Mouse (Mus musculus): Measurements from ENCODE around the gene Dab2ip.

The Dab2ip gene

GRCm38 (mm10) chr2:35654795-35655194 lies 96.7 kb downstream of the Dab2ip start:
- no peak for DNase-seq (ENCODE audit: low spot score in 2 of 2)

DNA sequence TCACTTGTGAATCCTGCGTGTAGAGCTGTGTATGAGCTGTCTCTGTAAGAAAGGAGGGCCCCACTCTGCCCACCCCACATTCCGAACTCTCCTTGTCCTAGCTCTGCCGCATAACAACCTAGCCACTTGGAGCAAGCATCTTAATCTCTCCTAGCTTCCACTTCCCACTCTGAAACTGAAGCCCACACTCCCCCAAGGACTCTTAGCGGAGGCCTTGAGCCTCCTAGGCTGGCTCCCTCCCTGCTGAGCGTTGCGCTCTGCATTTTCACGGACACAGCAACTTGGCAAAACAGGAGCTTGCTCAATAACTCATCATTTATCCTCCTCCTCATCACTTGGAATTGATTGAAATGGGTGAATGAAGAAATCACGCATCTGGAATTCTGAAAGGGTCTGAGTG lies 97.9 kb downstream of the Dab2ip start:
- no peak for DNase-seq (ENCODE audit: low spot score in 2 of 2)

- DNase-seq (ENCODE audit: low spot score in 2 of 2), result no peak
These were observed 100.2 kb downstream of the Dab2ip start for GRCm38 (mm10) chr2:35658311-35658710.

DNA sequence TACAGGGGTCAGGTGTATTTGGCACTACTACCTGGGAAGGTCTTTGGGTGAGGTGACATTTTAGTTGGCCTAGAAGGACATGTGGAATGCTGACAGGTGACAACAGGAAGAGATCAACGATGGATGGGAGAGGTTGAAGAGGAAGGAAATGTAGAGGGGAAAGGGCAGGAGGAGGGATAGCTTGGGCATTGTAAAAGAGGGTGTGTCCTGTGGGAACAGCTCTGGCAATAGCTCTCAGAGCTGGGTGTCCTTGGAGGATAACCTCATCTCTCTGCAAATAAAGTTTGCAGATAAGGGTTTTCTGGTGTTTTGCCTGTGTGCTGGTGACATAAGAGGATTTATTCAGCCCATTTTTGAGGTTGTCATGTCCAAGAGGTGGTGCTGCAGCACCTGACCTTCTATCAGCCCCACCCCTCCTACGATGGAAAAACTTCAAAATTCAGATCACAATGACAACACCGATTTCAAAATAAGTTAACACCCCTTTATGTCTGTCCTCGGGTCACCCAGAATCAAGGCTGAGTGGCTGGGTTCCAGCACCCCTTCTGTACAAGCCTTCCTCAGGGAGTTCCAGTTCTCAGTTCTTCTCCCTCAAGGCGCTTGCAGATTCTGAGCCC lies 101.6 kb downstream of the Dab2ip start:
- no peak for DNase-seq (ENCODE audit: low spot score in 2 of 2)

GRCm38 (mm10) chr2:35660953-35661374 lies 102.9 kb downstream of the Dab2ip start:
- peak; percentile 54 to 55 for DNase-seq (ENCODE audit: low spot score in 2 of 2)

- peak in 1 of 2 experiments; percentile 35 for DNase-seq (ENCODE audit: low spot score in 2 of 2)
These were observed 103.5 kb downstream of the Dab2ip start for GRCm38 (mm10) chr2:35661454-35662000.

DNA sequence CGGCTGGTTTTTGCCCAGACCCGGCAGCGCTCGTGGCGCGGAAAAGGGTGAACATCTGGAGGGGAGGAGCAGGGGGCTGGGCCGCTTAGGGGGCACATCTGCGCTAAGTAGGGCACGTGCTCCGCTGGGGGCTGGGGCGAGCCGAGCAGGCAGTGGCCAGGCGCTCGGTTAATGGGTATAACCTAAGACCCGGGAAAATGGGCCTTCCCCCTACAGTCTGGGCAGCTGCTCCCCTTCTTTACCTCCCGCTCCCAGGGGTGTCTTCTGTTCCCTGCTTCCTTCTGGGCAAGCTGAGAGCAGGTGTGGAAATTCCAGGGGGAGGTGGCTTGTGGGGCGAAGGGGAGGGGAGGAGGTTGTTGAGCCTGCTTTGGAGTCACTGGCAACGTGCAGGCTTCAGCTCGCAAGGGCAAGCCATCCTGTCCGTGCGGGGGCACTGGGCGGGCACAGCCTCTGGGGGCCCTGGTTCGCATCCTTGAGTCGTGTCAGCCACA lies 104.0 kb downstream of the Dab2ip start:
- no peak for DNase-seq (ENCODE audit: low spot score in 2 of 2)

- DNase-seq (ENCODE audit: low spot score in 2 of 2), result no peak
These were observed 104.9 kb downstream of the Dab2ip start for GRCm38 (mm10) chr2:35662738-35663550.

- DNase-seq (ENCODE audit: low spot score in 2 of 2), result no peak
These were observed 109.7 kb downstream of the Dab2ip start for GRCm38 (mm10) chr2:35667746-35668145.

DNA sequence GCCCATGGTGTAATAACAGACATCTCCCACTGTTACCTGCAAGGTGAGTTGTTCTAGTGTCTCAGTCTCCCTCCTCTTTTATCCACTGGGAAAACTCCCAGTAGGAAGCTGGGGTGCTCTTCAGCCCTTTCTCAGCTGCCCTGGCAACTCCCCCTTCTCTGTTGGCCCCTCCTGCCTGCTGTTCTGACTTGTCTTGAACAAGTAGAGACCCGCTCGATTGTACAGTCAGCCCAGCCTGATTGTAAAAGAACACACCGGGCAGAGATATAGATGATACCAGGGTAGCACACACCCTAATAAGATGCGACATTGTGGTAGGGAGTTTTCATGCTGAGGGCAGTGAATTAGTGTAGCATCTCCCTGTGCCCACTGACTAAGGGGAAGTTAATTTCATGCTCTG lies 111.2 kb downstream of the Dab2ip start:
- DNase-seq (ENCODE audit: low spot score in 2 of 2), result no peak

DNA sequence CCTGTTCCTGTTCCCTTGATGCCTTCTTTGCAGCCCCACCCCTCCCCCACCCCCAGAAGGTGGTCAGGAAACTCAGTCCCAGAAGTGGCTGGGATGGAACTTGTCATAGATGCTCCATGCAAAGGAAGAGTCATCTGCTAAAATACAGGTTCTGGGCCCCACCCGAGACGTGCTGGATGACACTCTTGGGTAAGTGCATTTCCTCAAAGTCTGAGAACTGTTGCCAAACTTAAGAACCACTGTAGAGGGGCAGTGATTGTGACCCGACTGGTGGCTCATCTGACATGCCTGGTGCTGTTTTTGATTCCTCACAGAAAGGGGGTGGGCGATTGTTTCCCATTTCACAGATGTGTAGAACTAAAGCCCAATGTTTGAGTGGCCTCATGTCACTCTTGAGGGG lies 111.7 kb downstream of the Dab2ip start:
- DNase-seq (ENCODE audit: low spot score in 2 of 2), result no peak

- DNase-seq (ENCODE audit: low spot score in 2 of 2), result no peak
These were observed 112.2 kb downstream of the Dab2ip start for GRCm38 (mm10) chr2:35670300-35670699.

- DNase-seq (ENCODE audit: low spot score in 2 of 2), result no peak
These were observed 114.2 kb downstream of the Dab2ip start for GRCm38 (mm10) chr2:35671980-35672910.

DNA sequence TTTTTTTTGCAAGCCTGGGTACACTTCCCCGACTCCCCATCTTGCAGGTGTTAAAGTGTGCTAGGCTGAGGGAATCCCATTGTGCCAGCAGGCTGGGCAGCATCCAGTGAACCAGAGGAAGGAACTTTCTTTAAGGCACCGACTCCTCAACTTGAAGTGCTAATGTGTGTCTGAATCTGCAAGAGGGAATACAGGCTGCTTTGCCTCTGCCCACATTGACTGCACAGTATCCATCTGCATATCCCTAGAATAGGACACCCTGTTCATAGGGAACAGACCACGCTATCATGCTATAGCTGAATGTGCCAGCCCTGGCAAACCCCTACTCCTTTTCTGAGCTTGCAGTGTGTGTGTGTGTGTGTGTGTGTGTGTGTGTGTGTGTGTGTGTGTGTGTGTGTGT lies 115.1 kb downstream of the Dab2ip start:
- no peak for DNase-seq (ENCODE audit: low spot score in 2 of 2)

DNA sequence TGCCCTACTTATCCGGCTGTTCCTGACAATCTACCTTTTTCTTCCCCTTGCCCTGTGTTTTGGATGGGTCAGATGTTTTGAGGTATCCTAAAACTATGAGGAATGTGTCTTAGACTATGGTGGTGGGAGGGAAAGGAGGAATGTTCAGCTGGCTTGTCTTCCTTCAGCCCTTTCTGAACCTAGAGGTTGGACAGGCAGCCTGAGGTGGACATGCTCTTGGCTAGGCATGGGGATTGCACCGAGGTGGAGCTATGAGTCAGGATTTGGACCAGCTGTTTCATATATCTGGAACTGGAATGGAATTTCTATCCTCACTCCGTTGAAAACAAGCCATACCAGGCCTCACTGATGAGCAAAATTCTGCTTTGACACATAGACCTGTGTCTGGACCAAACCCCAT lies 115.9 kb downstream of the Dab2ip start:
- DNase-seq (ENCODE audit: low spot score in 2 of 2), result no peak

DNA sequence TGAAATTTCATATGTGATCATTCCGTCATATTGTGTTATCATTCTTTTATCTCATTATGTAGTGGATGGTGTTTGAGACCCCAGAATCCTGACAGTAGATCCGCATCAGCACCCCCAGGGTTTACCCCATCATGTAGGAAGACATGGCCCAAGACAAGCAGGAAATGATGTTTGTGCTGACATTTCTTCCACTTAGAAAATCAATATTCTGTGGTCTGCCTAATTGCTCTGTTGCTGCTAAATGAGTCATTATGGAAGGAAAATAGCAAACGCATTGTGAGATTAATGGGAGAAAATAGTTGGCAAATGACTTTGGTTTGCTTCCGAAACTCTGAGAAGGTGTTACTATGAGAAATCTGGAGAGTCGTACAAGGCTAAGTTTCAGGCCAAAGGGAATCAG lies 116.4 kb downstream of the Dab2ip start:
- DNase-seq (ENCODE audit: low spot score in 2 of 2), result no peak

- no peak for DNase-seq (ENCODE audit: low spot score in 2 of 2)
These were observed 118.1 kb downstream of the Dab2ip start for GRCm38 (mm10) chr2:35676075-35676665.

- DNase-seq (ENCODE audit: low spot score in 2 of 2), result peak in 1 of 2 experiments; percentile 35
These were observed 119.8 kb downstream of the Dab2ip start for GRCm38 (mm10) chr2:35677855-35678254.

GRCm38 (mm10) chr2:35678440-35678839 lies 120.4 kb downstream of the Dab2ip start:
- no peak for DNase-seq (ENCODE audit: low spot score in 2 of 2)

DNA sequence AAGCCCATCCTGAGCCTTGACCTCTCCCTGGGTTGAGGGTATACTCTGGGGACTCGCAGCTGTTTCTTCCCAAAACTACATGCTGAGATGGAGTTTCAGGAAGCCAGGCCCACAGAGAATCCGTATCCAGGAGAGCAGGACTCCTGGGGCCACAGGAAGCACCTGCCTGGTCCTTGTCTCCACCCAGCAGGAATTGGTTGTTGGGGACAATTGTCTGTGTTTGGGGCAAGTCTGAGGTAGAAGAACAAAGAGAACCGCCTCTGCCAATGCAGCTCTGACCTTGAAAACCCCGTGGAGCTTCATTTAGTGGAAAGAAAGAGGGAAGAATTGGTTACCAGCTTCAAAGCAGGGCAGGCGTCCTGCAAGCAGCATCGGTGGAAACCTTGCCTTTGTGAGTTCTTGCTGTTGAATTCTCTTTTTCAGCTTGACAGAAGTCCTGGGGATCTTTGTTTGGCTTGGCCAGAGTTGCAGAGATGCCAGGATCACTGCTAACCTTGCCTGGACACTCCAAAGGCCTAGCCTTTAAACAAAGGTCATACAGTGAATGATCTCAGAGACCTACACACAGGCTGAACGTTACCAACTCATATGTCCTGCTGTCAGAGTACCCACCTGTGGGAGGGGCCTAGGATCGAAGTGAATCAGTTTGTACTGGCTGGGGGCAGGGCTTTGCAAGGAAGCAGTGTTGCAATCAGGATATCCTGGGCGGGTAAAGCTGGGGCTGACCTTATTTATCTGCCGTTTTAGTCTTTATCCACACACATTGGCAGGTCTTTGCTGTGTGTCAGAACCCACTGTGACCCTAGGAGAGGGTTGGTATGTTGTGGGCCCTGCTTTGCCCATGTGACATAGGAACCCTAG lies 122.0 kb downstream of the Dab2ip start:
- DNase-seq (ENCODE audit: low spot score in 2 of 2), result no peak
